Mouse (Mus musculus): ENCODE measurements around the gene Wwp2.

DNA sequence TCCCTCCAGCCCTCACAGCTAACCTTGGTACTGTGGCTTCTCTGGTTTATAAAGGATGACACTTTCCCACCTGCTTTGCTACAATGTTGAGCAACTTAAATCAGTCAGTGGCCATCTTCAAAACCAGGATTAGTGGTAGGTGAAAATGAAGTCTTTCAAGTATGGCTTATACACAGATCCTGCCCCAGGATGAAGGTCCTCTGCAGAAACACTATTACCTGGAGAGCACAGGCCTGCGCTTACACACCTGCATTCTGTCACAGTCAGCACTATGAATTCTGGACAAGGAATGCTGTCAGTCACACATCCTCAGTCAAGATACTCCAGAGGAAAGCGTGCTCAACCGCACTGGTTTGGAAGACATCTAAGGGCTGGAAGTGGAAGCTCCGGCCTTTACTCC lies 145.4 kb downstream of the Wwp2 start:
- TF ChIP-seq CTCF (IDR thresholded peaks at IDR 0.05; ENCODE audit: insufficient read depth, low read length) (no peak), POLR2A (IDR thresholded peaks at IDR 0.05; ENCODE audit: borderline replicate concordance, extremely low read depth, low read depth, low read length) (no peak)

Data from lung, adult 2 months (tissue).